Mouse (Mus musculus): ENCODE data around the gene Fnbp1l.

The Fnbp1l gene

GRCm38 (mm10) chr3:122603229-122603628 is 16.3 kb downstream of the Fnbp1l start:
- DNase-seq: no peak

GRCm38 (mm10) chr3:122602370-122602769 is 17.1 kb downstream of the Fnbp1l start:
- DNase-seq: no peak

GRCm38 (mm10) chr3:122599291-122599690 is 20.2 kb downstream of the Fnbp1l start:
- no peak for DNase-seq

GRCm38 (mm10) chr3:122590804-122591203 is 28.7 kb downstream of the Fnbp1l start:
- DNase-seq: no peak

- DNase-seq: no peak
These were observed 29.2 kb downstream of the Fnbp1l start for GRCm38 (mm10) chr3:122590346-122590745.

- no peak for DNase-seq
These were observed 32.4 kb downstream of the Fnbp1l start for GRCm38 (mm10) chr3:122586918-122587641.

- no peak for DNase-seq
These were observed 42.2 kb downstream of the Fnbp1l start for GRCm38 (mm10) chr3:122577360-122577759.

- no peak for DNase-seq
These were observed 44.6 kb downstream of the Fnbp1l start for GRCm38 (mm10) chr3:122574921-122575320.

GRCm38 (mm10) chr3:122573426-122574286 is 45.9 kb downstream of the Fnbp1l start:
- no peak for DNase-seq

- DNase-seq: no peak
These were observed 53.0 kb downstream of the Fnbp1l start for GRCm38 (mm10) chr3:122566549-122566948.

GRCm38 (mm10) chr3:122566112-122566511 is 53.4 kb downstream of the Fnbp1l start:
- no peak for DNase-seq

GRCm38 (mm10) chr3:122565285-122565684 is 54.2 kb downstream of the Fnbp1l start:
- DNase-seq: no peak

- no peak for DNase-seq
These were observed 61.7 kb downstream of the Fnbp1l start for GRCm38 (mm10) chr3:122557766-122558165.

- DNase-seq: no peak
These were observed 68.3 kb downstream of the Fnbp1l start for GRCm38 (mm10) chr3:122551174-122551573.

- no peak for DNase-seq
These were observed 72.0 kb downstream of the Fnbp1l start for GRCm38 (mm10) chr3:122547469-122547868.

GRCm38 (mm10) chr3:122545346-122545745 is 74.2 kb downstream of the Fnbp1l start:
- DNase-seq: no peak

GRCm38 (mm10) chr3:122540918-122541317 is 78.6 kb downstream of the Fnbp1l start:
- no peak for DNase-seq

- DNase-seq: no peak
These were observed 79.4 kb downstream of the Fnbp1l start for GRCm38 (mm10) chr3:122539961-122540690.

GRCm38 (mm10) chr3:122538851-122539250 is 80.7 kb downstream of the Fnbp1l start:
- DNase-seq: no peak

GRCm38 (mm10) chr3:122535938-122536703 is 83.4 kb downstream of the Fnbp1l start:
- no peak for DNase-seq

- no peak for DNase-seq
These were observed 91.0 kb downstream of the Fnbp1l start for GRCm38 (mm10) chr3:122528477-122528876.

GRCm38 (mm10) chr3:122521294-122521693 is 98.2 kb downstream of the Fnbp1l start:
- no peak for DNase-seq

GRCm38 (mm10) chr3:122520875-122521274 is 98.6 kb downstream of the Fnbp1l start:
- DNase-seq: no peak

Data from thymus, postnatal 36 days (tissue).